Mouse (Mus musculus): ENCODE measurements around the gene Ajm1. TPM values are rescaled to one million over a fixed set of nuclear protein-coding genes. Genes with fewer than 3 reads are reported as not detected.

The Ajm1 gene
- polyA plus RNA-seq, 1 experiment from 2014 or later, result 0.93 TPM

Other genes starting within 250 kb of the Ajm1 start
- 36.7 and 43.2 TPM in 2 replicates for gene Man1b1, start 249.4 kb downstream of the Ajm1 start, polyA plus RNA-seq (2015; fragmentation: Nextera tagmentation; extraction: Ambion mirVana)
- gene Dpp7, start 225.4 kb downstream of the Ajm1 start, polyA plus RNA-seq (2015; fragmentation: Nextera tagmentation; extraction: Ambion mirVana), result 74.4 and 104 TPM in 2 replicates
- 196 and 259 TPM in 2 replicates for gene Uap1l1, start 216.1 kb downstream of the Ajm1 start, polyA plus RNA-seq (2015; fragmentation: Nextera tagmentation; extraction: Ambion mirVana)
- gene Sapcd2, start 209.4 kb downstream of the Ajm1 start, polyA plus RNA-seq (2015; fragmentation: Nextera tagmentation; extraction: Ambion mirVana), result 56.7 and 66.4 TPM in 2 replicates
- 23.7 and 27.4 TPM in 2 replicates for gene Entpd2, start 185.9 kb downstream of the Ajm1 start, polyA plus RNA-seq (2015; fragmentation: Nextera tagmentation; extraction: Ambion mirVana)
- 48.9 and 51.1 TPM in 2 replicates for gene Npdc1, start 182.4 kb downstream of the Ajm1 start, polyA plus RNA-seq (2015; fragmentation: Nextera tagmentation; extraction: Ambion mirVana)
- 0.13 and 0.33 TPM in 2 replicates for gene Fut7, start 158.5 kb downstream of the Ajm1 start, polyA plus RNA-seq (2015; fragmentation: Nextera tagmentation; extraction: Ambion mirVana)
- gene Abca2, start 153.1 kb downstream of the Ajm1 start, polyA plus RNA-seq (2015; fragmentation: Nextera tagmentation; extraction: Ambion mirVana), result 2.1 and 2.8 TPM in 2 replicates
- gene Clic3, start 124.9 kb downstream of the Ajm1 start, polyA plus RNA-seq (2015; fragmentation: Nextera tagmentation; extraction: Ambion mirVana), result 2.6 and 2.7 TPM in 2 replicates
- 31.5 and 37.4 TPM in 2 replicates for gene Paxx, start 120.7 kb downstream of the Ajm1 start, polyA plus RNA-seq (2015; fragmentation: Nextera tagmentation; extraction: Ambion mirVana)
- 4.0 and 4.5 TPM in 2 replicates for gene Ptgds, start 111.7 kb downstream of the Ajm1 start, polyA plus RNA-seq (2015; fragmentation: Nextera tagmentation; extraction: Ambion mirVana)
- gene Lcn12, start 87.8 kb downstream of the Ajm1 start, polyA plus RNA-seq (2015; fragmentation: Nextera tagmentation; extraction: Ambion mirVana), result 0.32 TPM in 1 of 2 replicates, not detected in the other
- 70.2 and 71.9 TPM in 2 replicates for gene Fbxw5, start 81.0 kb downstream of the Ajm1 start, polyA plus RNA-seq (2015; fragmentation: Nextera tagmentation; extraction: Ambion mirVana)
- gene C8g, start 80.0 kb downstream of the Ajm1 start, polyA plus RNA-seq (2015; fragmentation: Nextera tagmentation; extraction: Ambion mirVana), result 6.8 and 8.5 TPM in 2 replicates
- gene Traf2, start 34.8 kb downstream of the Ajm1 start, polyA plus RNA-seq (2015; fragmentation: Nextera tagmentation; extraction: Ambion mirVana), result 28.4 and 34.1 TPM in 2 replicates
- gene Edf1, start 23.9 kb downstream of the Ajm1 start, polyA plus RNA-seq (2015; fragmentation: Nextera tagmentation; extraction: Ambion mirVana), result 343 and 364 TPM in 2 replicates
- gene Mamdc4, start 6.9 kb downstream of the Ajm1 start, polyA plus RNA-seq (2015; fragmentation: Nextera tagmentation; extraction: Ambion mirVana), result 582 and 797 TPM in 2 replicates
- 145 and 176 TPM in 2 replicates for gene Phpt1, start 6.5 kb downstream of the Ajm1 start, polyA plus RNA-seq (2015; fragmentation: Nextera tagmentation; extraction: Ambion mirVana)
- gene Rabl6, start 26.8 kb upstream of the Ajm1 start, polyA plus RNA-seq (2015; fragmentation: Nextera tagmentation; extraction: Ambion mirVana), result 45.8 and 52.7 TPM in 2 replicates
- 0.12 and 0.18 TPM in 2 replicates for gene Ccdc183, start 35.9 kb upstream of the Ajm1 start, polyA plus RNA-seq (2015; fragmentation: Nextera tagmentation; extraction: Ambion mirVana)
- gene Tmem141, start 40.2 kb upstream of the Ajm1 start, polyA plus RNA-seq (2015; fragmentation: Nextera tagmentation; extraction: Ambion mirVana), result 25.4 and 26.6 TPM in 2 replicates
- 6.6 and 7.1 TPM in 2 replicates for gene Fcna, start 46.3 kb upstream of the Ajm1 start, polyA plus RNA-seq (2015; fragmentation: Nextera tagmentation; extraction: Ambion mirVana)
- gene Lcn8, start 71.4 kb upstream of the Ajm1 start, polyA plus RNA-seq (2015; fragmentation: Nextera tagmentation; extraction: Ambion mirVana), result not detected in 2 replicates
- not detected in 2 replicates for gene Lcn5, start 76.2 kb upstream of the Ajm1 start, polyA plus RNA-seq (2015; fragmentation: Nextera tagmentation; extraction: Ambion mirVana)
- gene Lcn6, start 95.0 kb upstream of the Ajm1 start, polyA plus RNA-seq (2015; fragmentation: Nextera tagmentation; extraction: Ambion mirVana), result not detected in 2 replicates
- not detected in 2 replicates for gene Lcn10, start 101.0 kb upstream of the Ajm1 start, polyA plus RNA-seq (2015; fragmentation: Nextera tagmentation; extraction: Ambion mirVana)
- gene Obp2a, start 118.3 kb upstream of the Ajm1 start, polyA plus RNA-seq (2015; fragmentation: Nextera tagmentation; extraction: Ambion mirVana), result not detected in 2 replicates
- 82.8 and 94.2 TPM in 2 replicates for gene Bmyc, start 125.0 kb upstream of the Ajm1 start, polyA plus RNA-seq (2015; fragmentation: Nextera tagmentation; extraction: Ambion mirVana)
- gene Obp2b, start 155.3 kb upstream of the Ajm1 start, polyA plus RNA-seq (2015; fragmentation: Nextera tagmentation; extraction: Ambion mirVana), result not detected in 2 replicates
- not detected in 2 replicates for gene Lcn3, start 183.8 kb upstream of the Ajm1 start, polyA plus RNA-seq (2015; fragmentation: Nextera tagmentation; extraction: Ambion mirVana)
- not detected in 2 replicates for gene Lcn11, start 195.3 kb upstream of the Ajm1 start, polyA plus RNA-seq (2015; fragmentation: Nextera tagmentation; extraction: Ambion mirVana)
- gene Gm13539, start 200.5 kb upstream of the Ajm1 start, polyA plus RNA-seq (2015; fragmentation: Nextera tagmentation; extraction: Ambion mirVana), result not detected in 2 replicates
- not detected in 2 replicates for gene Glt6d1, start 234.1 kb upstream of the Ajm1 start, polyA plus RNA-seq (2015; fragmentation: Nextera tagmentation; extraction: Ambion mirVana)
- not detected in 2 replicates for gene Lcn9, start 241.4 kb upstream of the Ajm1 start, polyA plus RNA-seq (2015; fragmentation: Nextera tagmentation; extraction: Ambion mirVana)